Mouse (Mus musculus) brown adipose tissue, adult 24 weeks (tissue): Measurements from ENCODE around the gene BC029722. TPM values are rescaled to one million over a fixed set of nuclear protein-coding genes. Genes with fewer than 3 reads are reported as not detected.
"Not testable (repeated sequence)": the region's sequence is repeated elsewhere in the genome, so short reads cannot be mapped to it uniquely, and the experiment has no call there.

Source experiments
- H3K27ac ChIP-seq: fragments of 200-500 bp; replicated peaks from 2 replicates; pipeline ENCODE4 v1.5.1; 2012; ENCODE audit warnings: low read depth, mild to moderate bottlenecking, low read length
- H3K4me1 ChIP-seq: fragments of 200-500 bp; 2 replicates; pipeline ENCODE4 v1.6.1; 2012; ENCODE audit warnings: low read length, mixed read lengths; ENCODE audit not compliant: control insufficient read depth, insufficient read depth, insufficient read length
- H3K4me3 ChIP-seq: fragments of 200-500 bp; 2 replicates; pipeline ENCODE4 v1.5.1; 2012; ENCODE audit warnings: low read depth, mild to moderate bottlenecking, low read length, moderate library complexity; ENCODE audit not compliant: insufficient read depth
- polyA plus RNA-seq: library from polyadenylated mRNA; stranded (reverse); fragments of >200 nt; gene quantifications from 2 replicates; pipeline ENCODE4 v1.2.4, GENCODE M21; 2012; ENCODE audit not compliant: missing spikeins, insufficient read depth, insufficient read length

BC029722 gene
- polyA plus RNA-seq = 43.8 and 58.8 TPM in 2 replicates

DNA sequence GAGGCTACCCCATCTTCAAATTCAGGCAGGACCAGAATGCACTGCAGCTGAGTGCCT is at the start of gene BC029722:
Gene BC029722, minus strand, starts transcription at position 35 of the 57 bp plus-strand sequence.
- H3K4me3 ChIP-seq = peak within 1 kb of the TSS; percentile 88
- H3K4me1 ChIP-seq = no peaks in the 10 kb centered on the region; the same call in 1 of the 2 replicates
- peak within 1 kb of the TSS; percentile 83 for H3K27ac ChIP-seq

DNA sequence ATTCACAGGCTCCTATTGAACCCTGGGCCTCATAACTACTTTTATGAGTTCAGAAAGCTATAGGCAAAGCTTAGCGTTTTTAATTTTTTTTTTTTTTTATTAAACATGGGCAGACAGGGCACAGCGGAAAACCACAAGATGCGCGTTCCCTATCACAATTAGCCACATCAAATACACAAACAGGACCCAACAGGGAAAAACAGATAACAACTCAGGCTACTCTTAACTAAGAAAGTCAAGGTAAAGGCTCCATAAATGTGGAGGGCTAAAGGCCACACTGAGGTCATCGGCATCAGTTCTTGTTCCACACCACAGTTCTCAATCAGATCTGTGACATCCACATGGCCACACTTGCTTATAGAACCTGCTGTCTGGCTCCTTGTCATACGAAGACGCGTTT is 49.1 kb upstream of the BC029722 start:
- no peaks in the 10 kb centered on the region for H3K4me1 ChIP-seq
- no peak overlapping the region for H3K4me3 ChIP-seq
- H3K27ac ChIP-seq = no peak overlapping the region

DNA sequence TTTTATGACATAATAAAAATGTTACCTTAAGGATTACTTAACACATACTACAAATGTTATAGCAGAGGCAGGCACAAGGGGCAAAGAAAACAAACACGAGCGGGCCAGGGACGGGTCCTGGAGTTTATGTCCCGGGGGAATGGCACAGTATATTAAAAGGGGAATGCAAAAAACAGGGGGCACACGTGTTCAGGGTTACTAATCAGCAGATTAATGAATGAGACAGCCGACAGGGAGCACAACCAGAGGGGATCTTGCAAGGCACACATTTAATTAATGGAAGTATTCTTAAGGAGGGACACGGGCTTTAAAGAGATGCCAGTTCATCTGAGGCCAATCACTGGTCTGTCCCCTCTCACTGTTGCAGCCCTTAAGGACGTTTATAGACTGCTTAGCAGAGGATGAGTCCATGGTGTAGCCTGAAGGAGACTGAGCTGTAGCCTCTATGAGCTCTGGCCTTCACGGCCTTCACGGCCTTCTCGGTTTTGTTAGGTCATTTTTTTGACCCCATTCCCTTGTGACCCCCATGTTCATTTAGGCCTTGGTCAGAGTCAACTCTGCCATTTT is 44.2 kb upstream of the BC029722 start:
- Histone ChIP-seq H3K4me1 (no peaks in the 10 kb centered on the region), H3K27ac (no peak overlapping the region)

DNA sequence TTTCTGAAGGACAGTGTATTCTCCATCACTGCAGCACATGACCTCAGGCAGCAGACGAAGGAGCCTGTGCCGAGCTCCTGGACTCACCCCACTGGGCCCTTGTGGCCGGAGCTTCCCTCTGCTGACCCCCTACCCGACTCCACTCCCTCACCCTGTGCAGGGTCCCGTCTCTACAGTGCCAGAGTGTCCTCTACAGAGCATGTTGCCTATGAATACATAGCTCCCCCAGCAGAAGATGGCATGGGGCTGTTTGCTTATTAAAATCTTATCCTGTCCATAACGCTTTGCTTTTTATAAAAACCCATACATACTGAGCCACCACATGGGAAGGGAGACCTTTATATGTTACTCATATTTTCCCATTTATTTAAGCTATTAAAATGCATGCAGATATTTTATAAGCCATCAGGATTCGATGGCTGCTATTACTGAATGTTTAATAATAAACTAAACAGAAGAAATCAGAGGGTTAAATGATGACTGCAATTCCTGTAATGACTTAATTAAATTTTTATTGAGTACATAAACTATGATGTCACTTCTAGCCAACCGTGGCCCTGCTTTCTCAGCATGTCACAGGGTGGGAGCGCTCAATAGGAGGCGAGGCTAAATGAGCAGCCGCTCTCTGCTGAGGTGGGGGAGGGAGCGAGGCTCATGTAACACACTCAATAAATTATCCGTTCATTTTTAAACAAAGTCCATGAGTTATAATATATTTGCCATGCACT is 43.5 kb upstream of the BC029722 start:
- no peaks in the 10 kb centered on the region for H3K4me1 ChIP-seq
- no peak overlapping the region for H3K4me3 ChIP-seq
- H3K27ac ChIP-seq = no peak overlapping the region

More for the DNA sequence above, 44.2 kb upstream of the BC029722 start:
- H3K4me3 ChIP-seq = no peak overlapping the region

DNA sequence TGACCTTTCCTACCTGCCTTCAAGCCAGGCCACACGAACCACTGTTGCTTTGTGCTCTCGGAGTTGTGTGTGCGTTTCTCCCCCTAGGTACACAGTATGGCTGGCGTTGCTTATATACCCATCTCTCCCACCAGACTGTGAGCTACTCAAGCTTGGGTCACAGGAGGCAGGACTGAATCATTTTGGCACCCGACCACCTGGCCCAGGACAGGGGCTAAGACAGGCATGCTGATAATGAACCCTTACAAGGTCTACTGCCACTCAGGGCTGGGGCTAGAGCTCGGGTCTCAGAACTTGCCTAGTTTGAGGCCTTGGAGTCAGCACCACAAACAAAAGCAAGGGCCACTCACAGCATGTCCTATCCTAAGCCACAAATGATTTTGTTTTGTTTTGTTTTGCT is 42.4 kb upstream of the BC029722 start:
- Histone ChIP-seq H3K27ac (no peak overlapping the region), H3K4me1 (no peaks in the 10 kb centered on the region), H3K4me3 (no peak overlapping the region)

DNA sequence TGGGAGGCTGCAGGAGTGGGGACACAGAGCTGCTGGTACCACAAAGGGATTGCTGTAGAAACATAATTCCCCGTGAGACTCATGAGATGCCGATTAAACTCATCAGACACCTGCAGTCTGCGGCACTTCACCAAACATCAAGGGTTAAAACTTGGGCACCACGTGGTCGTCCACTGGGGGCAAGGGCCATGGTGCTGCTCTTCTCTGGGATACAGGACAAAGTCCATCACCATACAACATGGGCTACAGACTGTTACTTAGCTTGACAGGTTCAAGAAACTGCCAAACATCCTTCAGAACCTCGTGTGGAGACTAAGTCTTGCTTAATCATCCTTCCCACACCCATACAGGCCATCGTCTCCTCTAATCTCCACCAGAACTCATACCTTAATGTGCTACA is 40.9 kb upstream of the BC029722 start:
- H3K27ac ChIP-seq = no peak overlapping the region
- H3K4me3 ChIP-seq = no peak overlapping the region
- no peaks in the 10 kb centered on the region for H3K4me1 ChIP-seq

DNA sequence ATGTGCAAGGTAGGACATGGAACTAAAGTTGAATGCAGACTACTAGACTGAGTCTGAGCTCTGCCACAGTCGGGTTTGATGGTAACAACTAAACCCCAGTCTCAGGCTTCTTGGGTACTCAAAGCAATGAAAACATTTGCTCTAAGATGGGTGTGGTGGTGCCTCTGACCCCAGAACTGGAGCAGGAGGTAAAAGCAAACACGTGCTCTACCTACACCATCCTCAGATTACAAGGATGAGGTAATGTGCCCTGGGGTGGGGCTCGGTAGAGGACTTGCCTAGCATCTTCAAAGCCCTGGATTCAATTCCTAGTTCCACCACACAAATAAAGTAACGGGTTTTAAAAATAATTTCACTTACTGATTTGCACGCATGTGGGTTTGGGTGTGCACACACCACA is 33.3 kb upstream of the BC029722 start:
- Histone ChIP-seq H3K27ac (no peak overlapping the region), H3K4me3 (no peak overlapping the region)

DNA sequence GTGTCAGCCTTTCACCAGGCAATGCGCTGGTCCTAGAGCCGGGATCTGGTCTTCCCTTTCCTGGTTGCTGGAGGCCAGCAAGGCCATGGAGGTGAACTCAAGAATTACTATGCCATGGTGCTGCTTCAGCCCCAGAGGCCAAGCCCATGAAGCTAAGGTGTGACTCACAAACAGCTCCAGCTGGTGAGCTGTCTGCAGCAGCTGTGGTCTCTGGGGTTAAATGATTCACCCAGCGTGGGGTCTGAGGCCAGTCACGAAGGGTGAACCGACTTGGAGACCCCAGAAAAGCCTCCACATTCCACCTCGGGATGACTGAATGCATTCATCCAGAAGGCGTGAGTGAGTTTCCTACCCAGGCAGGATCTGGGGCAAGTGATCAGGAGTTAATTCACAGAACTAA is 30.9 kb upstream of the BC029722 start:
- H3K4me1 ChIP-seq = no peaks in the 10 kb centered on the region
- no peak overlapping the region for H3K27ac ChIP-seq
- H3K4me3 ChIP-seq = no peak overlapping the region

More for the DNA sequence above, 33.3 kb upstream of the BC029722 start:
- no peaks in the 10 kb centered on the region for H3K4me1 ChIP-seq

DNA sequence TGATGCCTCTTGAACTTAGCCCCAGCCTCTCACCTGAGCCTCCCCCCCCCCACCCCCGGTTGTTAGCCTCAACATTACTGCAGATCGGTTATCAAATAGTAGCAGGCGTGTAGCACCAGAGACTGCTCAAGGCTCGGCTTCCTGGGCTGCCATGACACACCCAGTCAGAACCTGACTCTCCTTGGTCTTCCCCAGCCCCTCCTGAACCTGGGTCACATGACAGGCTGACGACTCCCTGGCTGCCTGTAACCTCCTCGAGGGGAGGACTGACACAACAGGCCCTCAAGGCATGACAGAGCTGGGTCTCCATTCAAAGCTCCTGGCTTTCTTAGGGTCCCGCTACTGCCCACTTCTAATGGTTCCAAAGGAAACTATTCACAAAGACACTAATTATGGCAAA is 30.2 kb upstream of the BC029722 start:
- no peak overlapping the region for H3K4me3 ChIP-seq
- H3K4me1 ChIP-seq = no peaks in the 10 kb centered on the region
- H3K27ac ChIP-seq = no peak overlapping the region

DNA sequence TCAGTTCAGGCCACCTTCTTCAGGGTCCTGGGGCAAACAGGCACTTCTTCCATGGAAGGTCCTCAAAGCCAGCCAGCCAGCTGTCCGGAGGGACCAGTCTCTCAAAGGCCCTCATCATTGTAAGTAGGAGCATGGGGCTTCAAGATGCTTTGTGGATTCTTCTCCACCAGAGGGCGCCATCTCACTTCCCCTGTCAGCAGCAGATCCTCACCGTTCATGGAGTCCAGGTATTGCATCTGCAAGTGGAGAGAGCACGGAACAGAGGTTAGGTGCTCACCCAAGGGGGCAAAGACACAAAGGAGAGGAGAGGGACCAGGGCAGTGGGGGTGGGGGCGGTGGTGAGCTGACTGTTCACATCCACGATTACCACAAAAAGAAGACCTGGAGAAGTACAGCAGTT is 29.1 kb upstream of the BC029722 start:
- H3K27ac ChIP-seq = no peak overlapping the region
- H3K4me3 ChIP-seq = no peak overlapping the region
- H3K4me1 ChIP-seq = no peaks in the 10 kb centered on the region

DNA sequence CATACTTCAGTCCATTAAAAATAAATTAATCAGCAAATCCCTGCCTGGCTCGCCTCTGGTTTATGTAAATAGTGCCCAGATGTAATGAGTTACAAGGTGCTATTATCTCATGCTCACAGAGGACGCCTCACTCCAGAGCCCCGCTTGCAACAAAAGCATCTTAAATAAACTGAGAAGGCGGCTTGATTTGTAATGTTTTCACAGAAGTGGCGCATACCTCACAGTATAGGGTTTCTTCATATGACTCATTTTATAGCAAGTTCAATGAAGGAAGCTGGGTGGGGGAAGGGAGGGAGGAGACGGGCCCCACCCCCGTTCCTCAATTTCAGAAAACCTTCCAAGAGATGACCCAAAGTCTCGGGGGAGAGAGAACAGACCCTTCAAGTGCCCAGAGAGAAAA is 27.7 kb upstream of the BC029722 start:
- Histone ChIP-seq H3K4me3 (no peak overlapping the region), H3K4me1 (no peaks in the 10 kb centered on the region), H3K27ac (no peak overlapping the region)

DNA sequence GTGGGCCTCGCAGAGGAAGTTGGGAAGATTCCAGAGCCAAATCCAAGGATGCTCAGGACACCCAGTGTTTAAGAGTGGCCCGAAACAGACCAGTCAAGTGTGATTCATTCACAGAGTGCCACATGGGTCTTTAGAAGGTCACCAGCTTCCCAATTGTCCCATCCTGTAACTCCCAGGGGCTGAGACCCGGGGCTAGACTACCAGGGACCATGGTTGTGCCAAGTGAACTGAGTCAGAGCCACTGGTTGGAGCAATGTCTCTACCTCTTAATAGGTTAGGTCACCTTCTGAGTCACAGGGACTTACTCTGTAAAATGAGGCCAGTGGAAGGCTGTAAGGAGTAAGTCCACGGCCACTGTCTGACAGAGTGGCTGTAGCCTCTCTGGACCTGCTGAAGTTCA is 19.7 kb upstream of the BC029722 start:
- Histone ChIP-seq H3K4me3 (no peak overlapping the region), H3K4me1 (no peaks in the 10 kb centered on the region), H3K27ac (no peak overlapping the region)

DNA sequence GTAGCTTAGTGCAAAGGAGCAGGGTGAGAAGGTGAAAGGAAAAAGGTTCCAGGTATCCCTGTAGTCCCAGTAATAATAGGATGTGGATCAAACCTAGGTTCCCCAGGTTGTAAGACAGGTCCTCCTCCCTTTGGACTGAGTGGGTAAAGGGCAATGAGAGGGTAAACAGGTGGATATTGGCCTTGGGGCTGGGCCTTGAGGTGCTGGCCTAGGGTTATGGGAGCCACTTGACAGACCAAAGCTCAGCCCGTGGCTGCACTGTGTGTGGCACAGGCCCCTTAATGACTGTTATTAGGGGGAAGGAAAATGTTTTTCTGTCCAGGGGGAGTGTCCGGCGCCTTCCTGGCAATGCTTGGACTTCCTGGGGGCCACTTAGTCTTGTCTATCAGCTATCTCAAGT is 18.7 kb upstream of the BC029722 start:
- Histone ChIP-seq H3K4me1 (no peaks in the 10 kb centered on the region), H3K4me3 (no peak overlapping the region), H3K27ac (no peak overlapping the region)

DNA sequence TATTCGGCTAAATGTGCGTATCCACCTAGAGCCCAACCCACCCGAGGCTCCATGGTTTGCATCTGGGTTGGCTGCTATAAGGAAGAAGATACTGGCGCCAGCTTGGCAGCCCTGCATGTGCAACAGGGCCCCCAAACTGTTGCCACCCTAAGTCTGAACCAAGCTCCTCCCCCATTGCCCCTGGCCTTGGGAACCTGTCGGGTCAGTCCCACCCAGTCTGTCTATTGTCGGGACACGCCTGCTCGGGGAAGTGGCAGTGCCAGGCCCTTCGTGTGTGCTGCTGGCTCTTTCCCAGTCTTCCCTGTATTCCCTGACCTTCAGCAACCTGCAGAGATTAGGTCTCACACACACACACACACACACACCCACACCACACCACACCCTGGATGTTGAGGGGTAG is 15.5 kb upstream of the BC029722 start, which contains the start of gene Fam83c:
Gene Fam83c, minus strand, starts transcription at position 123 of the 400 bp plus-strand sequence.
- H3K4me3 ChIP-seq = no peak within 1 kb of the TSS

DNA sequence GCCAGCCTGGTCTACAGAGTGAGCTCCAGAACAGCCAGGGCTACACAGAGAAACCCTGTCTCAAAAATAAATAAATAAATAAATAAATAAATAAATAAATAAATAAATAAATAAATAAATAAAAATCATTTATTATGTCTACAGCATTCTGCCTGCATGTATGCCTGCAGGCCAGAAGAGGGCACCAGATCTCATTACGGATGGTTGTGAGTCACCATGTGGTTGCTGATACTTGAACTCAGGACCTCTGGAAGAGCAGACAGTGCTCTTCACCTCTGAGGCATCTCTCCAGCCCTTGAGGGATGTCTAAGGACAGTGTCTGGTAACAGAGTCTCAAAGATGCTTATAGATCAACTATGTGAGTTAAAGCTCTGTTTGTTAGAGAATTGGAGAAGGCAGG is 12.9 kb upstream of the BC029722 start:
- H3K27ac ChIP-seq, H3K4me1 ChIP-seq, H3K4me3 ChIP-seq: not testable (repeated sequence)

More for the DNA sequence above, 15.5 kb upstream of the BC029722 start, which contains the start of gene Fam83c:
- Histone ChIP-seq H3K27ac (no peak within 1 kb of the TSS), H3K4me1 (no peaks in the 10 kb centered on the region)

DNA sequence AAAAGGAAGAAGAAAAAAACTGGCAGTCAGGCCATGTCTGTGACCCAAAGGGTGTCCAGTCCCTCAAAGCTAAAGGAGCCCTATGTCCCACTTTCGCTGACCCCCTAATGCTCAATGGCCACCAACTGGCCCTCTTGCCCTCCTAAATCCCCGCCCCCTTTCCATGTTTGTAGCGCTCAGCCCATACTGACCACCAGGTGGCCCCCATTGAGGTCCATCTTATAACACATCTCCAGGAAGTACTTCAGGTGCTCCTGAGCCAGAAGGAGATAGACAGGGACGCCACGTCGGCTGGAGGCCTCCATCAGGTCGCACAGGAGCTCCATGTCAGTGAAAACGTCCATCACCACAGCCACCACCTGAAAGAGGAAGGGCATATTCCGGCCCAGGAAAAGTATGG is 12.1 kb upstream of the BC029722 start:
- no peak overlapping the region for H3K27ac ChIP-seq
- H3K4me3 ChIP-seq = no peak overlapping the region
- H3K4me1 ChIP-seq = no peaks in the 10 kb centered on the region
